Mouse (Mus musculus): ENCODE results near the gene Sema5a. TPM values are rescaled to one million over a fixed set of nuclear protein-coding genes. Genes with fewer than 3 reads are reported as not detected.
A peak's percentile ranks its signal among the peaks of the same experiment; 100 is the strongest.
"Not testable (repeated sequence)": the region's sequence is repeated elsewhere in the genome, so short reads cannot be mapped to it uniquely, and the experiment has no call there.

Sema5a gene
- polyA plus RNA-seq, 1 experiment from 2014 or later, result 37.9 TPM

- H3K27ac ChIP-seq; ATAC-seq (ENCODE audit: insufficient number of reproducible peaks, insufficient read depth, low FRiP score, low TSS enrichment, low read depth); H3K27me3 ChIP-seq; H3K4me2 ChIP-seq; H3K4me3 ChIP-seq; H3K4me1 ChIP-seq; H3K9ac ChIP-seq; H3K9me3 ChIP-seq; H3K36me3 ChIP-seq: not testable (repeated sequence)
- WGBS, result 11% methylated on average over 8 of the region's 8 CpGs
These were observed 11.9 kb upstream of the Sema5a start for GRCm38 (mm10) chr15:32232666-32233141.

- ATAC-seq (ENCODE audit: insufficient number of reproducible peaks, insufficient read depth, low FRiP score, low TSS enrichment, low read depth), result no peak
- WGBS, result 85% methylated on average over 1 of the region's 1 CpGs
- no peak overlapping the region for H3K4me3 ChIP-seq
These were observed 11.2 kb upstream of the Sema5a start for GRCm38 (mm10) chr15:32233451-32233850.

GRCm38 (mm10) chr15:32239099-32239498 lies 5.5 kb upstream of the Sema5a start:
- 90% methylated on average over 2 of the region's 2 CpGs for WGBS
- ATAC-seq (ENCODE audit: insufficient number of reproducible peaks, insufficient read depth, low FRiP score, low TSS enrichment, low read depth), result no peak
- Histone ChIP-seq H3K27me3 (no peaks in the 10 kb centered on the region), H3K9ac (no peak overlapping the region), H3K9me3 (no peaks in the 10 kb centered on the region), H3K4me3 (no peak overlapping the region), H3K36me3 (peaks cover 15% of the 10 kb centered on the region), H3K27ac (no peak overlapping the region), H3K4me2 (no peak overlapping the region), H3K4me1 (peaks cover 8% of the 10 kb centered on the region)

More at GRCm38 (mm10) chr15:32233451-32233850, 11.2 kb upstream of the Sema5a start:
- no peak overlapping the region for H3K4me2 ChIP-seq
- H3K27ac ChIP-seq, result no peak overlapping the region
- no peak overlapping the region for H3K9ac ChIP-seq
- no peaks in the 10 kb centered on the region for H3K4me1 ChIP-seq
- no peaks in the 10 kb centered on the region for H3K36me3 ChIP-seq
- no peaks in the 10 kb centered on the region for H3K27me3 ChIP-seq
- H3K9me3 ChIP-seq, result no peaks in the 10 kb centered on the region

GRCm38 (mm10) chr15:32240159-32240558 lies 4.5 kb upstream of the Sema5a start:
- no peaks in the 10 kb centered on the region for H3K9me3 ChIP-seq
- no peaks in the 10 kb centered on the region for H3K27me3 ChIP-seq
- peaks cover 15% of the 10 kb centered on the region for H3K36me3 ChIP-seq
- no peak overlapping the region for H3K4me2 ChIP-seq
- H3K4me1 ChIP-seq, result peaks cover 8% of the 10 kb centered on the region
- 94% methylated on average over 3 of the region's 3 CpGs for WGBS
- no peak overlapping the region for H3K9ac ChIP-seq
- no peak overlapping the region for H3K27ac ChIP-seq
- H3K4me3 ChIP-seq, result no peak overlapping the region
- no peak for ATAC-seq (ENCODE audit: insufficient number of reproducible peaks, insufficient read depth, low FRiP score, low TSS enrichment, low read depth)

GRCm38 (mm10) chr15:32241666-32242065 lies 2.9 kb upstream of the Sema5a start:
- Histone ChIP-seq H3K9ac (no peak overlapping the region), H3K27ac (no peak overlapping the region), H3K4me3 (no peak overlapping the region), H3K27me3 (no peaks in the 10 kb centered on the region), H3K9me3 (no peaks in the 10 kb centered on the region), H3K36me3 (peaks cover 15% of the 10 kb centered on the region), H3K4me2 (peak overlapping the region; percentile 89), H3K4me1 (peaks cover 8% of the 10 kb centered on the region)
- WGBS, result 87% methylated on average over 6 of the region's 6 CpGs
- ATAC-seq (ENCODE audit: insufficient number of reproducible peaks, insufficient read depth, low FRiP score, low TSS enrichment, low read depth), result no peak

GRCm38 (mm10) chr15:32243096-32243785 lies 1.4 kb upstream of the Sema5a start:
- WGBS, result 53% methylated on average over 12 of the region's 12 CpGs
- peak overlapping the region; percentile 92 for H3K27ac ChIP-seq
- H3K4me1 ChIP-seq, result peaks cover 22% of the 10 kb centered on the region
- H3K9ac ChIP-seq, result peak overlapping the region; percentile 81
- peak overlapping the region; percentile 89 for H3K4me2 ChIP-seq
- no peaks in the 10 kb centered on the region for H3K27me3 ChIP-seq
- peaks cover 15% of the 10 kb centered on the region for H3K36me3 ChIP-seq
- ATAC-seq (ENCODE audit: insufficient number of reproducible peaks, insufficient read depth, low FRiP score, low TSS enrichment, low read depth), result no peak
- peak overlapping the region; percentile 73 for H3K4me3 ChIP-seq
- H3K9me3 ChIP-seq, result no peaks in the 10 kb centered on the region

GRCm38 (mm10) chr15:32243824-32244223 lies 786 bp upstream of the Sema5a start:
- WGBS, result 44% methylated on average over 7 of the region's 7 CpGs
- H3K9ac ChIP-seq, result peak overlapping the region; percentile 81
- no peaks in the 10 kb centered on the region for H3K9me3 ChIP-seq
- peaks cover 15% of the 10 kb centered on the region for H3K36me3 ChIP-seq
- H3K4me3 ChIP-seq, result peak overlapping the region; percentile 73
- H3K27me3 ChIP-seq, result no peaks in the 10 kb centered on the region
- H3K4me2 ChIP-seq, result peak overlapping the region; percentile 89
- no peak for ATAC-seq (ENCODE audit: insufficient number of reproducible peaks, insufficient read depth, low FRiP score, low TSS enrichment, low read depth)
- H3K4me1 ChIP-seq, result peaks cover 22% of the 10 kb centered on the region
- H3K27ac ChIP-seq, result peak overlapping the region; percentile 92

- WGBS, result 0% methylated on average over 52 of the region's 52 CpGs
- peak; percentile 70 for ATAC-seq (ENCODE audit: insufficient number of reproducible peaks, insufficient read depth, low FRiP score, low TSS enrichment, low read depth)
These were observed 586 bp downstream of the Sema5a start for GRCm38 (mm10) chr15:32244956-32245836.

GRCm38 (mm10) chr15:32245837-32246670 lies 1.4 kb downstream of the Sema5a start:
- ATAC-seq (ENCODE audit: insufficient number of reproducible peaks, insufficient read depth, low FRiP score, low TSS enrichment, low read depth), result peak; percentile 15; the same call in 1 of the 2 replicates
- Histone ChIP-seq H3K36me3 (peaks cover 8% of the 10 kb centered on the region), H3K9me3 (no peaks in the 10 kb centered on the region), H3K4me1 (peaks cover 22% of the 10 kb centered on the region), H3K9ac (peak overlapping the region; percentile 81), H3K4me3 (peak overlapping the region; percentile 73), H3K27ac (peak overlapping the region; percentile 87), H3K27me3 (no peaks in the 10 kb centered on the region), H3K4me2 (peak overlapping the region; percentile 89)
- WGBS, result under 1% methylated on average over 47 of the region's 47 CpGs

More at GRCm38 (mm10) chr15:32244956-32245836, 586 bp downstream of the Sema5a start:
- H3K9me3 ChIP-seq, result no peaks in the 10 kb centered on the region
- H3K4me2 ChIP-seq, result peak overlapping the region; percentile 89
- H3K4me1 ChIP-seq, result peaks cover 22% of the 10 kb centered on the region
- peak overlapping the region; percentile 81 for H3K9ac ChIP-seq
- peaks cover 15% of the 10 kb centered on the region for H3K36me3 ChIP-seq
- peak overlapping the region; percentile 87 for H3K27ac ChIP-seq
- H3K4me3 ChIP-seq, result peak overlapping the region; percentile 73
- H3K27me3 ChIP-seq, result no peaks in the 10 kb centered on the region

- Histone ChIP-seq H3K9me3 (no peaks in the 10 kb centered on the region), H3K27me3 (no peaks in the 10 kb centered on the region), H3K4me3 (peak overlapping the region; percentile 73), H3K4me2 (peak overlapping the region; percentile 89), H3K9ac (peak overlapping the region; percentile 81; the same call in 1 of the 2 replicates), H3K36me3 (no peaks in the 10 kb centered on the region), H3K27ac (no peak overlapping the region), H3K4me1 (peaks cover 16% of the 10 kb centered on the region)
- ATAC-seq (ENCODE audit: insufficient number of reproducible peaks, insufficient read depth, low FRiP score, low TSS enrichment, low read depth), result no peak
- 21% methylated on average over 5 of the region's 5 CpGs for WGBS
These were observed 2.7 kb downstream of the Sema5a start for GRCm38 (mm10) chr15:32247281-32247680.

- no peak overlapping the region for H3K27ac ChIP-seq
- H3K9me3 ChIP-seq, result 0 out of 2 replicates have a peak, but pooled peaks cover 8% of the 10 kb centered on the region
- no peak overlapping the region for H3K9ac ChIP-seq
- H3K4me2 ChIP-seq, result no peak overlapping the region
- no peak for ATAC-seq (ENCODE audit: insufficient number of reproducible peaks, insufficient read depth, low FRiP score, low TSS enrichment, low read depth)
- H3K4me1 ChIP-seq, result peaks cover 24% of the 10 kb centered on the region
- 64% methylated on average over 2 of the region's 2 CpGs for WGBS
- H3K4me3 ChIP-seq, result no peak overlapping the region
- H3K36me3 ChIP-seq, result peaks cover 9% of the 10 kb centered on the region; the same call in 1 of the 2 replicates
- H3K27me3 ChIP-seq, result no peaks in the 10 kb centered on the region
These were observed 10.2 kb downstream of the Sema5a start for GRCm38 (mm10) chr15:32254806-32255205.

Measured in embryonic facial prominence, embryonic 13.5 days (tissue).